Mouse (Mus musculus) liver, postnatal 0 days (tissue): Measurements from ENCODE around the gene Ptpn13.

Experiments used
- CTCF ChIP-seq: sonication (generic); IDR thresholded peaks from 2 replicates; pipeline ENCODE4 v1.5.1; 2016; ENCODE audit warnings: antibody characterized with exemption, low read depth
- EP300 ChIP-seq: IDR thresholded peaks from 2 replicates; pipeline ENCODE4 v1.6.1; 2016; ENCODE audit warnings: antibody characterized with exemption, low read depth, mild to moderate bottlenecking

GRCm38 (mm10) chr5:103579680-103580420 is 154.9 kb downstream of the Ptpn13 start:
- TF ChIP-seq CTCF (no peak), EP300 (no peak)
